Mouse (Mus musculus): Measurements from ENCODE around the gene Enho.

GRCm38 (mm10) chr4:41638186-41638731 is 1.9 kb downstream of the Enho start:
- no peak for TF ChIP-seq GATA1 (IDR thresholded peaks at IDR 0.05; ENCODE audit: borderline replicate concordance, low read length)
- TF ChIP-seq FLI1 (IDR thresholded peaks at IDR 0.05; ENCODE audit: low read length), result no peak

All from megakaryocyte, embryonic 14.5 days (primary cell).